Mouse (Mus musculus): ENCODE measurements around the gene Taf11.

- no peak for TF ChIP-seq CTCF (IDR thresholded peaks at IDR 0.05; ENCODE audit: low read depth, low read length)
- no peak for TF ChIP-seq POLR2A (IDR thresholded peaks at IDR 0.05; ENCODE audit: insufficient read depth, low read length)
These were observed 42.9 kb downstream of the Taf11 start for GRCm38 (mm10) chr17:27866737-27867136.

Measured in ES-Bruce4 (cell line).